In the genomic region with DNA sequence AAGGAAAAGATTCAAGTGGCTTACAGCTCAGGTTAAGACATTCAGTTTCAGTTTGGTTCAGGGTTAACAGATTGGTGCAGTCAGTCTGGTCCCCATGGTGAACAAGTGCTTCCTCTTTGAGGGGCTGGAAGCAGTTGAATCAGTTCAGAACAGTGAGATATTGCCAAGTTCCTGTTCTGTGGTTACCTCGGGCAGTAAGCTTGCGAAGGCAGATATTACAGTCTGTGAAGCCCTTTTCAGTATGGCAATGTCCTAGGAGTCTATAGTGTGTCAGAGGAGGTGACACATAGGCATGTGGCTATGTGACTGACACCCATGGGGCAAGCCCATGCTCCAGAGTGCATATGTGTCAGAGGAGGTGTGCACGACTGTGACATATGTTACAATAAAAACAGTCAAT, we compare ENCODE assay signal across 1 mouse cellular context.
TF ChIP-seq lines count a peak whose summit lies in the region.

No protein-coding gene starts in this region.

TF ChIP-seq in MEL, 35 proteins besides CTCF, POLR2A, EP300 and RAD21 (continued from another document):
- TF ChIP-seq TBP (IDR thresholded peaks at IDR 0.05; ENCODE audit: low read depth, low read length): peak; percentile 33; the same call in 1 of the 2 replicates
- no peak for TF ChIP-seq NELFE (IDR thresholded peaks at IDR 0.05; ENCODE audit: low read depth, low read length)
- no peak for TF ChIP-seq GABPA (IDR thresholded peaks at IDR 0.05; ENCODE audit: low read depth, low read length)
- peak; percentile 29; the same call in 1 of the 2 replicates for TF ChIP-seq ETS1 (IDR thresholded peaks at IDR 0.05; ENCODE audit: low read depth, low read length)
- TF ChIP-seq NRF1 (IDR thresholded peaks at IDR 0.05; ENCODE audit: insufficient read depth, low read depth, low read length, poor library complexity, severe bottlenecking): no peak
- no peak for TF ChIP-seq USF2 (IDR thresholded peaks at IDR 0.05; ENCODE audit: borderline replicate concordance in 1 of 2, insufficient read depth in 1 of 2, low read depth in 1 of 2, low read length in 2 of 2)
- TF ChIP-seq UBTF (IDR thresholded peaks at IDR 0.05; ENCODE audit: borderline replicate concordance, insufficient read depth, low read depth, low read length): no peak
- TF ChIP-seq CHD1 (IDR thresholded peaks at IDR 0.05; ENCODE audit: low read depth, low read length): no peak
- TF ChIP-seq ZKSCAN1 (IDR thresholded peaks at IDR 0.05; ENCODE audit: low read depth, low read length): no peak
- no peak for TF ChIP-seq KAT2A (conservative IDR thresholded peaks at IDR 0.05; ENCODE audit: low read depth, low read length)
- TF ChIP-seq TCF12 (IDR thresholded peaks at IDR 0.05; ENCODE audit: low read depth, low read length): peak; percentile 56; the same call in 1 of the 2 replicates
- TF ChIP-seq CHD2 (IDR thresholded peaks at IDR 0.05; ENCODE audit: low read length): no peak
- no peak for TF ChIP-seq SMC3 (IDR thresholded peaks at IDR 0.05; ENCODE audit: low read depth, low read length)
- TF ChIP-seq ZMIZ1 (IDR thresholded peaks at IDR 0.05; ENCODE audit: low read depth, low read length): no peak
- peak; percentile 99 for TF ChIP-seq RCOR1 (IDR thresholded peaks at IDR 0.05; ENCODE audit: low read depth, low read length)
- no peak for TF ChIP-seq ZNF384 (IDR thresholded peaks at IDR 0.05; ENCODE audit: low read depth, low read length)
- no peak for TF ChIP-seq E2F4 (IDR thresholded peaks at IDR 0.05; ENCODE audit: borderline replicate concordance, low read depth, low read length)
- TF ChIP-seq POLR2AphosphoS2 (IDR thresholded peaks at IDR 0.05; ENCODE audit: low read length): no peak
- peak; percentile 65 for TF ChIP-seq TAL1 (IDR thresholded peaks at IDR 0.05; ENCODE audit: low read length)
- 0 out of 2 replicates have a peak, but pooled peaks have one; percentile 35 for TF ChIP-seq MYC (IDR thresholded peaks at IDR 0.05; ENCODE audit: low read depth, low read length)
- TF ChIP-seq ZC3H11A (IDR thresholded peaks at IDR 0.05; ENCODE audit: low read depth, low read length): no peak
- peak; percentile 63 for TF ChIP-seq GATA1 (IDR thresholded peaks at IDR 0.05; ENCODE audit: low read depth, low read length)
- TF ChIP-seq MAX (IDR thresholded peaks at IDR 0.05; ENCODE audit: low read length): no peak
- no peak for TF ChIP-seq JUND (IDR thresholded peaks at IDR 0.05; ENCODE audit: low read depth, low read length)
- TF ChIP-seq MXI1 (IDR thresholded peaks at IDR 0.05; ENCODE audit: low read depth, low read length): no peak
- no peak for TF ChIP-seq MAZ (IDR thresholded peaks at IDR 0.05; ENCODE audit: low read depth, low read length)
